Mouse (Mus musculus) E14TG2a.4 (cell line): ENCODE results near the gene Spint1.

Experiments
- CTCF ChIP-seq: conservative IDR thresholded peaks from 2 replicates; pipeline ENCODE4 v1.5.1; 2014; ENCODE audit warnings: low read length
- NANOG ChIP-seq: IDR thresholded peaks from 2 replicates; pipeline ENCODE4 v1.6.1; 2014; ENCODE audit warnings: borderline replicate concordance, low read length, mixed read lengths
- POU5F1 ChIP-seq: IDR thresholded peaks from 2 replicates; pipeline ENCODE4 v1.6.1; 2014; ENCODE audit warnings: low read length, borderline replicate concordance

GRCm38 (mm10) chr2:119238671-119239070 is 1.5 kb downstream of the Spint1 start:
- no peak for TF ChIP-seq CTCF
- no peak for TF ChIP-seq POU5F1
- TF ChIP-seq NANOG: no peak
